Mouse (Mus musculus) natural killer cell, adult 2 months (primary cell): ENCODE measurements around the gene Rprd1b.
"Not testable (repeated sequence)": the region's sequence is repeated elsewhere in the genome, so short reads cannot be mapped to it uniquely, and the experiment has no call there.

Source experiments
- DNase-seq, 2 experiments: peaks; one replicate each; pipeline ENCODE4 v3.0.0; 2022; ENCODE audit warnings: low spot score in 2 of 2

Rprd1b gene

GRCm38 (mm10) chr2:158040396-158040795 lies 12.1 kb downstream of the Rprd1b start:
- DNase-seq = no peak

DNA sequence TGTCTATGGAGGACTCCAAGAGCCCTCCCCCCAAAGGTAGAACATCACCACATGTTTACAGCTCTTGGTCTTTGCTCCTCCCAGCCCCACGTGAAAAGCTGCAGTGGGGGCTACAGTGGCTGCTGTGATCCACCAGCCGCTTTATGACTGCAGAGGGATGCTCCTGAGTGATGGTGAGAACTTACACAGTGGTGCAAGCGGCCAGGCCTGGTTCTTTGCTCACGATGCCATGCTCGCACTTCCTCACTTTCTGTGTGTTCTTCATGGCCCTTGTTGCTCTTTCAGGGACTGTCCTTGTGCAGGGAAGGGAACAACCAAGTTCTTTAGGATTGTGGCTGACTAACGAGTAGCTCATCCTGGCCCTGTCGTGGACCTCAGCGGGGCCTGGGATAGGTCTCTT lies 15.2 kb downstream of the Rprd1b start:
- DNase-seq = no peak

DNA sequence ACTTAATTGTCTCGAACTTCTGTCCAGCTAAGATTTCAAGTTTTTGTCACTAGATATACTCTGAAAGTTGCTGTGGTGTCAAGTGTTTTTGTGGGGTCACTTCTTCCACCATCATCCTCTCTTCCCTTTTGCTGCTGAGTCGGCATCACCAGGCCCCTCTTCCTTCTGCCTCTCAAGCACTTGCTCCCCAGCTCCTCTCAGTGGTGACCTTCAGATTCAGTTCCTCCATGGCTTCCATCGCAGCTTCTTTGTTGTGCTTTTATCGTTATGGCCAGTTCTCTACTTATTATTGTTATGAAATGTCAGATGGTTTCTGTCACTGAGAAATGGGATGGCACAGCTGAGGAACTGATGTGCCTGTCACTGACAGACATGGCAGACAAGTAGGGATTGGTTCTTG lies 17.9 kb downstream of the Rprd1b start:
- DNase-seq = no peak

DNA sequence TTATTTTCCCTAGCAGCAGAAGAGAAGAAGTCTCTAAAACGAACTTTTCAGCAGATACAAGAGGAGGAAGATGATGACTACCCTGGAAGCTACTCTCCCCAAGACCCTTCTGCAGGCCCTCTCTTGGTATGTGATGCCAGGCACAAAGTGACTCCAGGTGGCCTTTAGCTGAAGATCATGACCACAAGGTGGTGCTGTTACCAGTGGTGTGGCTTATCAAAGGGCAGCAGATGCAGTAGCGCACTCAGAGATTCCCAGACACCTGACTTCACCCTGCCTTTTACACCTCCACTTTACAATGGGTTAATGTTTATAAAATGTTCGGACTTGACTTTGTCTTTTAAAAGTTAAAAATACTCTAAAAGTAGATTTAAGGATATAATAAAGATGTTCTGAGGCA lies 19.6 kb downstream of the Rprd1b start:
- peak; percentile 13 to 56 for DNase-seq

DNA sequence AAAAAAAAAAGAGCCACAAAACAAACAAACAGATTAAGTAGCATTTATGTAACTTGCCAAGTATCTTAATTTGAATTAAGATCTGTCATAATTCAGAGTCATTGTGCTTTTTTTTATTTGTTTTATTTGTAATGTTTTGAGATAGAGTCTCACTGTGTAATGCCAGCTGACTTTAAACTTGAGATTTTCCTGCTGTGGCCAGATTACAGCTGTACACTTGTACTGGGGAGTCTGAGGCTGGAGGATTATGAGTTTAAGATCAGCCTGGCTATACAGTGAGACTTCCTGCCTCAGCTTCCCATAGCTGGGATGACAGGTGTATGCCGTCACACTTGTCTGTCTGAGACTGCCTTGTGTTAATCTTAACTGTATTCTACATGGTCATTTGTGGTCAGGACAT lies 20.4 kb downstream of the Rprd1b start:
- no peak for DNase-seq

- no peak for DNase-seq
Observed at GRCm38 (mm10) chr2:158050116-158050515, 21.8 kb downstream of the Rprd1b start.

DNA sequence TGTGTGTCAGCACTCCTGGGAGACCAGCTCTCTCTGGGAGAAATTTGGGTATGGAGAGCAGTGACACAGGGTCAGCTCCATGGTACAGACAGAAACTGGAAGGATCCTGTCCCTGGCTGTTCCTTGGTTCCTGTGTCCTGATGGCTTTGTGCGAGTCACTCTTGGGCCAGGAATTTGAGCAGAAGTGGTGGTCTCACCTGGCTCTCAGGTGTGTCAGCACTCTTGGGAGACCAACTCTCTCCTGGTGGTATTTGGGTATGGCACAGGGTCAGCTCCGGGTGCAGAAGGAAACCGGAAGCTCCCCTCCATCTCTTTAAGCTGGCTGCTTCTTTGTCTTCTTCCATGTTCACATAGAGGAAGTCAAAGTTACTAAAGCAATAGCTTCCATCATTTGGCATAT lies 26.3 kb downstream of the Rprd1b start:
- no peak for DNase-seq

- DNase-seq = not testable (repeated sequence)
Observed at GRCm38 (mm10) chr2:158055383-158055782, 27.1 kb downstream of the Rprd1b start.

DNA sequence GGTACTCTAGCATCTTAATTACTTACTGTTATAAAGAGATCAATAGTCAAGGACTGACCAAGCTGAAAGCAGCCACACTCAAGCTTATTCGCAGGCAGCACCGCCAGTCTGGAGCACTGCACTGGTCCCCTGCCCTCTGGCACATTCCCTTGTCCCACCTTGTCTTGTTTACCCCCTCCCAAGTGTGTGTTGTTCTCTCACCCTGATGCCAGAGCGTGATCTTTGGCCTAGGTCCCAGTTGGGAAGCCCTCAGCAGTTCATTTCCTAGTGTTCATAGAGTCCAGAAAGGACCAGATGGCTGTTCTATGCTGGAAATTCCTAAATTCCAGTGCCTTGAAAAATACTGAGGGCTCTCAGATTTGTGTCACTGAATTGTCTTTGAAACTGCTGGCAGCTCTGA lies 28.7 kb downstream of the Rprd1b start:
- no peak for DNase-seq

GRCm38 (mm10) chr2:158058534-158058933 lies 30.2 kb downstream of the Rprd1b start:
- DNase-seq = no peak

DNA sequence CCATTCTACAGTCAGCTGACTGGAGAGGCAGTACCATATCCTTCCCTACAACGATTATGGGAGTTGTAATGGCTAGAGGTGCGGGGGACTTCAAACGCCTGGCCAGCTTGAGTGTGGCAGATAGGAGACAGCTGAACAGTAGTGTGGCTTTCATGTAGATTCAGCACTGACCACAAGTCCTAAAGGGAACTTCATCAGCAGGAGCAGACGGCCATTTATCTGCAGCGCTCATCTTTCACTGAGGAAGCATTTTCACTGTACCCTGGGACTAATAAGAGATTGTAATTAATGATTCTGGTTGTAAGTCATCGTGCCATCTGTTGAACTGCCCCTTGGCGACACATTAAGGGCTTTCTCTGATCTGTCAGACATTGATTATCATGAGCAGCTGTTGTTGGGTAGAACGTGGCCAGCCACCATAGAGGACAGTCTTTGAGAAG lies 31.4 kb downstream of the Rprd1b start:
- DNase-seq = no peak

GRCm38 (mm10) chr2:158063036-158063435 lies 34.7 kb downstream of the Rprd1b start:
- DNase-seq = no peak

DNA sequence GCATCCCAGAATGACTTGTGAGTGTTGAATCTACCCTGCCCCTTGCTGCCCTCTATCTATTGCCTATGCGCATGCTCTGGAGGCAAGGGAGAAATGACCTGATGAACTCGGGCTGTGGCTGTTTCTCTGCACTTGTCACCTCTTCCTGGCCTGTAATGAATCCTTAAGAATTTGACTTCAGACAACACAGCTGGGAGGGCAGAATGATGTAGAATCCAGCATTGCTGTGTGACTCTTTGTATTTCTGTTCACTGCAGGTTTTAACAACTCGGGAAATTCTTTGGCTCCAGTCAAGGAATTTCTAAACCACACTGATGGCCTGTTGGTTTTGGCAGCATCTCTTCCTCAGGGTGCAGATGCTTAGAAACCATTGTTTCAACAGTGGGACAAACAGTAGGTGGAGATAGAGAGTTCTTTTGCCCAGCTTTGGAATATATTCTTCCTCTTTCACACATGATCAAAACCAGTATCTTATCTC lies 36.3 kb downstream of the Rprd1b start:
- DNase-seq = no peak

GRCm38 (mm10) chr2:158065064-158065463 lies 36.8 kb downstream of the Rprd1b start:
- no peak for DNase-seq

DNA sequence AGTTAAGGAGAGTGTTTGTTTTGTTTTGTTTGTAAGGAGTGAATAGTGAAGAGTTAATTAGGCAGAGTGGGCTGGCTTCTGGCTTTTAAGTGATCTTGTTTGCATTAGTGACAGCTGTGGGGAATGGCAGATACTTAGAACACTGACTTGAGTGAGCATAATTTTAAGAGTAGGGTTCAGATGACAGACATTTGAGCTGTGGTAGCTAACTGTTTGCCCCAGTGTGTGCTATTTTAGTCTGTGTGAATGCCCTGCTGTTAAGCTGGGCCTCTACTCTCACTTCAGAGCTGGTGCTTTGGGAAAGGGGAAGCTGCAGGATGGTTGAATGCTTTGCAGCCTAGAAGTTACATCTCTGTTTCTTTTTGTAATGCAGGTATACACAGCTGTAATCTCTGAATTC lies 38.2 kb downstream of the Rprd1b start:
- DNase-seq = no peak

- DNase-seq = no peak
Observed at GRCm38 (mm10) chr2:158067260-158067824, 39.0 kb downstream of the Rprd1b start.

DNA sequence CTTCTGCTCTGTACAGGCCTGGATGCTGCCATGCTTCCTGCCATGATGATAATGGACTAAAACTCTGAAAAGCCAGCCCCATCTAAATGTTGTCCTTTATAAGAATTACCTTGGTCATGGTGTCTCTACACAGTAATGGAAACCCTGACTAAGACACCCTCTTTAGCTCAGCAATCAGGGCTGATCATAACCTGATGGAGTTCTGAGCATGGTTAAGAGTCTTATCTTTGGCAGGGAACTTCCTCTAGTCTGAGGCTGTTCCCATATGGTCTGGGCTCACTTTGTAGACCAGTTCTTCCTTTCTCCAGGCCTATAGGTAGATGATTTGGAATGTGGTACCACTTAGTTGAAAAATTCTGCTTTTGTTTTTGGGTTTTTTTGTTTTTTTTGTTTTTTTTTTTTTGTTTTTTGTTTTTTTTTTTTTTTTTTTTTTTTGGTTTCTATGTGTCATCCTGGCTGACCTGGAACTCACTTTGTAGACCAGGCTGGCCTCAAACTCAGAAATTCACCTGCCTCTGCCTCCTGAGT lies 40.2 kb downstream of the Rprd1b start:
- no peak for DNase-seq

DNA sequence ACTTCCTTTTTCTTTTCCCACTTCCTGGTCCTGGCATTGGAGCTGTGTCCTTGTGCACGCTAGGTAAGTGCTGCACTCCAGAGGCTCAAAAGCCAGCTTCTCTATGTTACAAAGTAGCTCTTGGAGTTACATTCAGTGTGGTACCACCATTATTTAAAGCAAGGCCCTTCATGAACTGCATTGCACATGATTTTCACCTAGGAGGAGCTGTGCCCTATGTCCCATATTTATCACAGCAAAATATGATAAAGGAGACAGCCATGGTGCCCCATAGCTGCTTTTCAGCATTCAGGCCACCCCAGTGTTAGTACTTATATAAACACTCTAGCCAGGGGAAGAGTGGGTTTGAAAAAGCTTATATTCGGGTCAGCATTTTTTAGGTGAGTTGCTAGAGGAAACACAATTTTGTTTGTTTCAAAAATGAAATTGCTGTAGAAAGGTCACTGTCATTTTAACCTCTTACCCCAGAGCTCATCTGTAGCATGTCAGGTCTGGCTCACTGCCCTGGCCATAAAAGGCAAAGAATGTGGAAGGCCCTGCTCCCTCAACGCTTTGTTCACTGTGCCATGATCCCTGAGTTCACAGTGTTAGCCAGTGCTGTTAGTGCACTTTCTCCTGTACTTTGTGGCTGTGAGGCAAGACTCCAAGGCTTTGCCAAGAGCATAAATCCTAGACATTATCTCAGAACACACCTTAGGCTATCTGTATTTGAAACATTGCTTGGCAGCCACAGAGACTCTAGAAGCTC lies 42.8 kb downstream of the Rprd1b start:
- DNase-seq = no peak

DNA sequence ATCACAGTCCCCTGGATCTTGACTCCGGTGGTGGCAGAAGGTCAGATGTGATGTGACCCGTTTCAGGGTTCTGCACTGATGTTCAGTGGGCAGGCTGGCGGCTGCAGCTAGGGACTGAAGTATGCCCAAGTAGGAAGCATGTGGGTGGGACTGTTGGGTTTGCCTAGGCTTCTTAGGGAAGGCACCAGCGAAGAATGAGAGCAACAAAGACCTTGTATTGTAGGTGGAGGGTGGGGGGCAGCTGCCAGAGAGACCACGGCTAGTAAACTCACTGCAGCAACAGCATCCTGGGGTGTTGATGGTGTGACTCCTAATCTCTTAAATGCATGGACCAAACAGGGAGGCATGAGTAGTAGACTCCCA lies 43.3 kb downstream of the Rprd1b start:
- no peak for DNase-seq

DNA sequence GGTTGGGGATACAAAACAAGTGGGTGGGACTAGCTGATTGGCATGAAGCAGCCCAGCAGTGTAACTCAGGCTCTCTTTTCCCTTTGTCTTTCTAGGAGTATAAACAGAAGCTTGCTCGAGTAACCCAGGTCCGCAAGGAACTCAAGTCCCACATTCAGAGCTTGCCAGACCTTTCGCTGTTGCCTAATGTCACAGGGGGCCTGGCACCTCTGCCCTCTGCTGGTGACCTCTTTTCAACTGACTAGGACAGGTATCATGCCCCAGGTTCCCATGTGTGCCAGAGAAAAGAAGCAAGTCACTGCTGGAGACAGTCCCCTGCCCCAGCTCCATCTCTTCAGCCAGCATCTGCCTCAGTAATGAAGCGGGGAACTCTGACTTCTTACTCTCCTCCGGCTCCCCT lies 46.5 kb downstream of the Rprd1b start:
- no peak for DNase-seq

- no peak for DNase-seq
Observed at GRCm38 (mm10) chr2:158076690-158077089, 48.4 kb downstream of the Rprd1b start.

GRCm38 (mm10) chr2:158077981-158078380 lies 49.7 kb downstream of the Rprd1b start:
- no peak for DNase-seq

- DNase-seq = no peak
Observed at GRCm38 (mm10) chr2:158078971-158079370, 50.7 kb downstream of the Rprd1b start.
